Mouse (Mus musculus): ENCODE measurements around the gene Ppm1l.
"Not testable (repeated sequence)": the region's sequence is repeated elsewhere in the genome, so short reads cannot be mapped to it uniquely, and the experiment has no call there.

The Ppm1l gene

DNA sequence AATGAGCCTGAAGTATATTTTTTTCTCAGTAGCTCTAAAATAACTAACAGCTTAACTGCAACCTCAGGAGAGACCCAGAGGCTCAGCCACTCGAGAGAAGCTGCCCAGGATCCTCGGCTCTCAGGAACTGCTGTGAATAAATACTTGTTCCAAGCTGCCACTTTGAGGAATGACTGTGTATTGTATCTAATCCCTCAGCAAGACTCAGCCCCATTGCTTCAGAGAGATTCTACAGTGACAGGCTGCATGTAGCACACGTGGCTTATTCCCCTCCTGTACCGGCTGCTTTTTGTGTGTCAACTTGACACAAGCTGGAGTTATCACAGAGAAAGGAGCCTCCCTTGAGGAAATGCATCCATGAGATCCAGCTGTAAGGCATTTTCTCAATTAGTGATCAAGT is 216.0 kb downstream of the Ppm1l start:
- in situ Hi-C loops (cut with MboI, MseI), result no loop called here

DNA sequence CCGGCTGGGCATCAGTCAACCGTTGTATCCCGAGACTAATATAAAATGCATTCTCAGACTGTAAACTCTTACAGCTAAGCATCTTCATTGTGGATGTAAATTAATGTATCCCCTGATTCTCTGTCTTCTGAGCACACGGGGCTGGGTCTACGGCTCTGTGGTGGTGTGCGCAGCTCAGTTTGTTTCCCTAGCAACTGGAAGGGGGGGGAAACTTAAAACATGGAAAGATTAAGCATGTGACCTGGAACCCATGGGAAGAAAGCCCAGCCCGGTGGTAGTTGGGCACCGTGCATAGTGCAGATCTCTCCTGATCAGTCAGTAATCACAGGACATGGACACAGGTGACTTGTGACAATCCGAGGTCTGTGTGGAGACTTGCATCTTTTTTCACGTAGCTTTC is 218.8 kb downstream of the Ppm1l start:
- in situ Hi-C loops (cut with MboI, MseI), result no loop called here

- in situ Hi-C loops (cut with MboI, MseI), result no loop called here
Observed at GRCm38 (mm10) chr3:69535941-69536647, 219.4 kb downstream of the Ppm1l start.

GRCm38 (mm10) chr3:69542962-69543361 is 226.3 kb downstream of the Ppm1l start:
- in situ Hi-C loops (cut with MboI, MseI), result no loop called here

- in situ Hi-C loops (cut with MboI, MseI), result no loop called here
Observed at GRCm38 (mm10) chr3:69543730-69544129, 227.1 kb downstream of the Ppm1l start.

GRCm38 (mm10) chr3:69545017-69545416 is 228.4 kb downstream of the Ppm1l start:
- in situ Hi-C loops (cut with MboI, MseI), result no loop called here

GRCm38 (mm10) chr3:69548704-69549455 is 232.2 kb downstream of the Ppm1l start:
- in situ Hi-C loops (cut with MboI, MseI), result no loop called here

DNA sequence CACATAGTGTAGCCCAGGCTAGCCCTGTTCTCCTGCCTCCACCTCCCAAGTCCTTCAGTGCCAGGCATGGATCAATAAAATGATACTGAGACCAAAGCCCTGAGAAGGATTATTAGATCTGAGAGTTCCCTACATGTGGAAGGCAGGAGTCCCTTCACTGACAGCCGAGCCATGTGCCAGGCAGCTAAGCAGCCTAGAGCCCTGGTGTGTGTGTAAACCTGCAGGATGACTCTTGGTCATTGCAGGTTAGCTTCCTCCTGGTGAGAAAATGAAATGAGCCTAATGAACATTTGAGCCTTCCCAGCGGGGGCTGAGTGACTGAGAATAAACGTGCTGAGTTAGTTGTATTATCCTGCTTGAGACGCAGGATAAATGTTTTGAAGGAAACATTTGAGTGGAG is 232.9 kb downstream of the Ppm1l start:
- in situ Hi-C loops (cut with MboI, MseI), result no loop called here

- in situ Hi-C loops (cut with MboI, MseI), result no loop called here
Observed at GRCm38 (mm10) chr3:69555511-69555910, 238.8 kb downstream of the Ppm1l start.

- in situ Hi-C loops (cut with MboI, MseI), result no loop called here
Observed at GRCm38 (mm10) chr3:69556092-69556778, 239.6 kb downstream of the Ppm1l start.

GRCm38 (mm10) chr3:69559316-69559974 is 242.8 kb downstream of the Ppm1l start:
- in situ Hi-C loops (cut with MboI, MseI), result no loop called here

GRCm38 (mm10) chr3:69559975-69560330 is 243.3 kb downstream of the Ppm1l start:
- in situ Hi-C loops (cut with MboI, MseI), result no loop called here

GRCm38 (mm10) chr3:69561686-69562085 is 245.0 kb downstream of the Ppm1l start:
- in situ Hi-C loops (cut with MboI, MseI), result no loop called here

DNA sequence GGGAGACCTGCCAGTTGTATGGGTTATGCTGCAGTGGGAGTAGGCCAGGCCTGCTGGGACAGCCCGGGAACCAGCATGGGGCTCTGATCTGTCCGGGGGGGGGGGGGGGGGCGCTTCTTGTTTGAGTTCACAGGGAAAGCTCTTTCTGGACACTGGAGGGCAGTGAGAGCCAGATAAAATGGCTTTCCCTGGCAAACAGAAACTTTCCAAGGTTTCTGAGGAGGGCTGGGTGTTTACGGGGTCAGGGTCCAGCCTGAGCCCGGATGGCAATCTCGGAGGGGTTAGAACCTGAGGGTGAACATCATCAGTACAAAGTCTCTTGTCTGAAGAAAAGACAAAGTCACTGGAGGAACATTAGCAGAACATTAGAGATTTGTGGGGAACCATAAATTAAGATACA is 246.7 kb downstream of the Ppm1l start:
- in situ Hi-C loops (cut with MboI, MseI), result no loop called here

GRCm38 (mm10) chr3:69565586-69565985 is 248.9 kb downstream of the Ppm1l start:
- in situ Hi-C loops (cut with MboI, MseI), result not testable (repeated sequence)

- in situ Hi-C loops (cut with MboI, MseI), result no loop called here
Observed at GRCm38 (mm10) chr3:69572561-69572960, 255.9 kb downstream of the Ppm1l start.

GRCm38 (mm10) chr3:69575577-69575976 is 258.9 kb downstream of the Ppm1l start:
- in situ Hi-C loops (cut with MboI, MseI), result no loop called here

DNA sequence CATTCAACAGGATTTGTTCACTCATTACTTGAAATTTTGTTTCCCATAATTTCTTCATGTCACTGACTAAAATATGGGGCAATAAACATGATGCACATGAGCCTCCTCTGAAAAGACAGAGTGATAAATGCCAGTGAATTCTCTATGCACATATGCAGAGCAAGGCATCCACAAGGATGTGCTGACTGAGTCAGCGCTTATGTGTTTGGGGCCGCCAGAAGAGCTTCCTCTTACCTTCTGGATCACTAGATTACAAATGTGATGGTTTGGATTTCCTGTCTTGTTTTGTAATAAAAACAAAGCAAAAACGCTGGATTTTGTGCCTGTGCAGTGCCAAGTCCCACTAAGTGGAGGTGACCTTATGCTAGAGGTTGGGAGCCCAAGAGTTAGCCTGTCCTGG is 260.1 kb downstream of the Ppm1l start:
- in situ Hi-C loops (cut with MboI, MseI), result no loop called here

GRCm38 (mm10) chr3:69578791-69579190 is 262.1 kb downstream of the Ppm1l start:
- in situ Hi-C loops (cut with MboI, MseI), result no loop called here

- in situ Hi-C loops (cut with MboI, MseI), result no loop called here
Observed at GRCm38 (mm10) chr3:69583798-69584197, 267.1 kb downstream of the Ppm1l start.

- in situ Hi-C loops (cut with MboI, MseI), result no loop called here
Observed at GRCm38 (mm10) chr3:69588101-69588760, 271.6 kb downstream of the Ppm1l start.

DNA sequence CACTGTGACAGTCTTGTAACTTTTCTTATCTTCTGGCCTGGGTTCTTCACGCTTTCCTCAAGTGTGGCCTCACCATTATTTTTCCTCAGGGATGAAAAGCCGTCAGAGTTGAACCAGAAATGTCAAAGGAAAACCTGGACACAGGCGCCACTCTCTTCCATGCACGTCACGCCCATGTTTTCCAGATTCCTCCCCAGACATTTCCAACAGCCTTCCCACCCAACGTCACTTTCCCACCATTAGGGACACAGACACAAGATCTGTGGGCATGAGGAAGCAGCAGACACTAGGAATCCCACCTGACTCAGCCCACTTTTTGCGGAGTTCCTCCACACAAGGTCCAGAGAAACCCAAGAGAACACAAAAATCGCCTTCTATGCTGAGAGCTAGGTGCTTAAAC is 276.8 kb downstream of the Ppm1l start:
- in situ Hi-C loops (cut with MboI, MseI), result loop anchor here (10.0 kb wide), 1 partner anchor 581 kb away; no protein-coding TSS in a partner anchor
